Mouse (Mus musculus): Measurements from ENCODE around the gene Olfr510. TPM values are rescaled to one million over a fixed set of nuclear protein-coding genes. Genes with fewer than 3 reads are reported as not detected.
"Not testable (repeated sequence)": the region's sequence is repeated elsewhere in the genome, so short reads cannot be mapped to it uniquely, and the experiment has no call there.

The Olfr510 gene
- polyA plus RNA-seq (2014; fragmentation: Nextera tagmentation; extraction: Ambion mirVana), result not detected in 2 replicates

DNA sequence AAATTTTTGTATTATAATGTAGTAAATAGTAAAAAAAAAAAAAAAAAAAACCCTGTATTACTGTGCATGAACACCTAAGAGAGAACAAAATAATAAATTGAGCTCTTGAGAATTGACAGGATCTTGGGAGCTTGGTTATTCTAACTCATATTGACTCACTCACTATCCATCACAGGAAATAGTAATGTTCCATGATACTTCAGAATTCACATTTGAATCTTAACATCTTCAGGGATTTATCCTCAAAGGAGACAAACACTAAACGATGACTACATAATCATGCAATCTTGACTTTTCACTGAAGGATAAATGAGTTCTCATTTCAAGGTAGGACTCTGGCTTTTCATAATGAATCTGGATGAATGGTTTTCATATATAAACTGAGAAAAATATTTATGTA, at the start of gene Olfr510:
Gene Olfr510, plus strand, starts transcription at position 301 of the 400 bp plus-strand sequence.
- Histone ChIP-seq H3K36me3 (ENCODE audit: control insufficient read depth, insufficient read depth, low read length) (no peaks in the 10 kb centered on the region), H3K4me3 (ENCODE audit: low read depth, low read length) (no peak within 1 kb of the TSS), H3K27ac (ENCODE audit: low read depth, low read length) (no peak within 1 kb of the TSS), H3K9ac (ENCODE audit: low read length) (no peak within 1 kb of the TSS), H3K27me3 (ENCODE audit: control insufficient read depth, insufficient read depth, low read length) (no peaks in the 10 kb centered on the region), H3K4me1 (replicated peaks; ENCODE audit: control insufficient read depth, insufficient read depth, low read length) (no peaks in the 10 kb centered on the region), H3K9me3 (ENCODE audit: control insufficient read depth, low read length) (no peaks in the 10 kb centered on the region), H3K4me2 (ENCODE audit: low read depth, low read length, severe bottlenecking) (no peak within 1 kb of the TSS)
- DNase-seq (ENCODE audit: low spot score) (no peak), ATAC-seq (replicated peaks; ENCODE audit: low FRiP score) (no peak)
- 91% methylated on average over 1 of the region's 1 CpGs for WGBS

DNA sequence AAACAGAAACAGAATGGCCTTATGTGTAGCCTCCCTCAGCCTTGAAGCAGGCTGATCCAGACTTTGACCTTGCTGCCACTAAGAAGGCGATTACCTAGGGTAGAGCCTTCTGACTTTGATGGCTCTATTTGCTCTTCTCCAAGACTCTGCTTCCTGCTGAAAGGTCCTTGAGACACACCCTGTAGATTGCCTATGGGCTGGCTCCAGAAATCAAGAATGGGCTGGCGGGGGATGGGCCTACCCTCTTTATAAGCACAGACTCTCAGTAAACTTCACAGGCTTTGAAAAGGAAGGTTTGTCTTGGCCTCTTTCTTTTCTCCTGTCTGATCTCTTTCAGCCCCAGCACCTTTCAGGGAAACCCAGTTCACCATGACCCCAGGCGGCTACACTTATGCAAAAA, 49.4 kb upstream of the Olfr510 start:
- H3K36me3 ChIP-seq (ENCODE audit: control insufficient read depth, insufficient read depth, low read length); DNase-seq (ENCODE audit: low spot score); H3K4me3 ChIP-seq (ENCODE audit: low read depth, low read length); H3K27me3 ChIP-seq (ENCODE audit: control insufficient read depth, insufficient read depth, low read length); H3K4me1 ChIP-seq (replicated peaks; ENCODE audit: control insufficient read depth, insufficient read depth, low read length); ATAC-seq (replicated peaks; ENCODE audit: low FRiP score); H3K27ac ChIP-seq (ENCODE audit: low read depth, low read length); H3K4me2 ChIP-seq (ENCODE audit: low read depth, low read length, severe bottlenecking); H3K9me3 ChIP-seq (ENCODE audit: control insufficient read depth, low read length); H3K9ac ChIP-seq (ENCODE audit: low read length): not testable (repeated sequence)
- WGBS, result 56% methylated on average over 3 of the region's 3 CpGs

DNA sequence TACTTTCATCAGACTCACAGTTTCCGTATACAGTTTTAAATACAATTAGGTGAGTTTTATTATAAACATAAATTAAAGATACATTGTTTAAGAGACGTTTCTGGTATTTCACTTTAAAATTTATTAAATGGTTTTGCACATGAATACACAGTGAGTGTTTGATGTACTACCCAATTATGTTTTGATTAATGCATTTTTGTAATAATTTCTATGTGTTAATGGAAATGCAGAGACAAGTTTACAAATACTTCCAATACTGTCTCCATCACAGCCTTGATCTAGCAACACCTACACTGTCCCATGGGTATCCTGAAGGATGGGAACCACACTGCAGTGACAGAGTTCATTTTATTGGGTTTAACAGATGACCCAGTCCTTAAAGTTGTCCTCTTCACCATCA, 44.7 kb upstream of the Olfr510 start, which contains the start of gene Olfr507:
Gene Olfr507, plus strand, starts transcription at position 301 of the 400 bp plus-strand sequence.
- 78% methylated on average over 2 of the region's 2 CpGs for WGBS
- no peak for DNase-seq (ENCODE audit: low spot score)
- no peaks in the 10 kb centered on the region for H3K27me3 ChIP-seq (ENCODE audit: control insufficient read depth, insufficient read depth, low read length)

DNA sequence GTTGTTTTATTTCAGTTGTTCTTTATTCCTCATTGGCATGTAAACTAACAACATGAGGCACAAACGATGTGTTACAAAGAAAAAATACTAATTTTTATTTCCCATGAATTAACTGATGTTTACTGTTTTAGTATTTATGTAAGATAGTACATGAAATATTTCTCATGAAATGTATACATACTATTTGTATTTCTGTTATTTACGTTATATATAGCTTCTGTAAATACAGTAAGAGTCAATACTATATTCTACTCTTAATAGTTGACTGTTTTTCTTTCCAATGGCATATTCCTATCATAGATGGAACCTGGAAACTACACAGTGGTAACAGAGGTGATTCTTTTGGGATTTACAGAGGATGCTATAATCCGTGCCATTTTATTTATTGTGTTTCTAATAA, 36.5 kb upstream of the Olfr510 start, which contains the start of gene Olfr508:
Gene Olfr508, plus strand, starts transcription at position 301 of the 400 bp plus-strand sequence.
- Histone ChIP-seq H3K36me3 (ENCODE audit: control insufficient read depth, insufficient read depth, low read length) (no peaks in the 10 kb centered on the region), H3K9me3 (ENCODE audit: control insufficient read depth, low read length) (no peaks in the 10 kb centered on the region), H3K9ac (ENCODE audit: low read length) (no peak within 1 kb of the TSS), H3K27me3 (ENCODE audit: control insufficient read depth, insufficient read depth, low read length) (no peaks in the 10 kb centered on the region), H3K4me1 (replicated peaks; ENCODE audit: control insufficient read depth, insufficient read depth, low read length) (no peaks in the 10 kb centered on the region), H3K4me3 (ENCODE audit: low read depth, low read length) (no peak within 1 kb of the TSS), H3K27ac (ENCODE audit: low read depth, low read length) (no peak within 1 kb of the TSS), H3K4me2 (ENCODE audit: low read depth, low read length, severe bottlenecking) (no peak within 1 kb of the TSS)
- no peak for DNase-seq (ENCODE audit: low spot score)
- ATAC-seq (replicated peaks; ENCODE audit: low FRiP score), result no peak
- WGBS, result 88% methylated on average over 3 of the region's 3 CpGs

More for the DNA sequence above, 44.7 kb upstream of the Olfr510 start, which contains the start of gene Olfr507:
- H3K4me2 ChIP-seq (ENCODE audit: low read depth, low read length, severe bottlenecking), result no peak within 1 kb of the TSS
- no peak within 1 kb of the TSS for H3K4me3 ChIP-seq (ENCODE audit: low read depth, low read length)
- no peaks in the 10 kb centered on the region for H3K36me3 ChIP-seq (ENCODE audit: control insufficient read depth, insufficient read depth, low read length)
- ATAC-seq (replicated peaks; ENCODE audit: low FRiP score), result no peak
- H3K9me3 ChIP-seq (ENCODE audit: control insufficient read depth, low read length), result no peaks in the 10 kb centered on the region
- no peak within 1 kb of the TSS for H3K27ac ChIP-seq (ENCODE audit: low read depth, low read length)
- H3K4me1 ChIP-seq (replicated peaks; ENCODE audit: control insufficient read depth, insufficient read depth, low read length), result no peaks in the 10 kb centered on the region
- H3K9ac ChIP-seq (ENCODE audit: low read length), result no peak within 1 kb of the TSS

DNA sequence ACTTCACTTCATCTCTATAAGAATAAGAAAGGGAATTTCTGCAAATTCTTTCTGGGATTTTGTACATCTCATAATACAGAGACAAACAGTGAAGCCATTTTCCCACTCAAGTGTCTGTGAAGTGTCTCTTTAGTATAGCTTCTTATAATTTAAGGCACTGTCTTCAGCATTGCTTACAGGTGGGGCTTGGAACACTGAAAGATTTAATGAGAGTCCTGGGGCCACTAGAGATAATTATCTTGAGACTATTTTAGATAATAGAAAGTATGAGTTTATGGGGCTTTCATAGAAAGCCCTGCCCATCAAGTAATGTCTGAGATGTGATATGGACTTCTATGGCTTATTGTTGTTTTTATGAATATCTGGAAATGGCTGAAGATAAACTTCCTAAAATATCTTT, 14.4 kb upstream of the Olfr510 start, which contains the start of gene Olfr509:
Gene Olfr509, minus strand, starts transcription at position 101 of the 400 bp plus-strand sequence.
- Histone ChIP-seq H3K36me3 (ENCODE audit: control insufficient read depth, insufficient read depth, low read length) (no peaks in the 10 kb centered on the region), H3K9ac (ENCODE audit: low read length) (no peak within 1 kb of the TSS), H3K4me3 (ENCODE audit: low read depth, low read length) (no peak within 1 kb of the TSS), H3K27ac (ENCODE audit: low read depth, low read length) (no peak within 1 kb of the TSS), H3K4me2 (ENCODE audit: low read depth, low read length, severe bottlenecking) (no peak within 1 kb of the TSS), H3K4me1 (replicated peaks; ENCODE audit: control insufficient read depth, insufficient read depth, low read length) (no peaks in the 10 kb centered on the region), H3K27me3 (ENCODE audit: control insufficient read depth, insufficient read depth, low read length) (no peaks in the 10 kb centered on the region), H3K9me3 (ENCODE audit: control insufficient read depth, low read length) (no peaks in the 10 kb centered on the region)
- no peak for DNase-seq (ENCODE audit: low spot score)
- no peak for ATAC-seq (replicated peaks; ENCODE audit: low FRiP score)

DNA sequence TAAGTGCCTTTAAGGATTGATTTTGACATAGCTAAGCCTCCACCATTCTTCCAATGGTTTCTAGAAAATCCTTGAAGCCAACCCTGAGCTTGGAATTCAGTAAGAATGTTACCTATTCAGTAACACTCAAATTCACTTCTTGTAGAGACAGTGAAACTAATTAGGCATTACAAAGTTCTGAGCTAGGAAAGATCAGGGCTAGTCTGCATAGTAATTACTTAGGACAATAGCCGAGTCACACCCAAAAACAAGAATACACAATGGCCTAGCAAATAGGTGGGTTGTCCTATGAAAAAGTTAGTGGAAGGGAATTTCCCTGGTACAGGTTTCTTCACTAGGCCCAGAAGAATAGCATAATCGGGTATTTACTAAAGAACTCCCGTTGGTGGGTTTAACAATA, 3.8 kb upstream of the Olfr510 start:
- WGBS, result 87% methylated on average over 3 of the region's 3 CpGs
- Histone ChIP-seq H3K36me3 (ENCODE audit: control insufficient read depth, insufficient read depth, low read length) (no peaks in the 10 kb centered on the region), H3K9ac (ENCODE audit: low read length) (no peak overlapping the region), H3K4me2 (ENCODE audit: low read depth, low read length, severe bottlenecking) (no peak overlapping the region), H3K27me3 (ENCODE audit: control insufficient read depth, insufficient read depth, low read length) (no peaks in the 10 kb centered on the region), H3K27ac (ENCODE audit: low read depth, low read length) (no peak overlapping the region), H3K9me3 (ENCODE audit: control insufficient read depth, low read length) (no peaks in the 10 kb centered on the region), H3K4me3 (ENCODE audit: low read depth, low read length) (no peak overlapping the region), H3K4me1 (replicated peaks; ENCODE audit: control insufficient read depth, insufficient read depth, low read length) (no peaks in the 10 kb centered on the region)
- ATAC-seq (replicated peaks; ENCODE audit: low FRiP score) (no peak), DNase-seq (ENCODE audit: low spot score) (no peak)

DNA sequence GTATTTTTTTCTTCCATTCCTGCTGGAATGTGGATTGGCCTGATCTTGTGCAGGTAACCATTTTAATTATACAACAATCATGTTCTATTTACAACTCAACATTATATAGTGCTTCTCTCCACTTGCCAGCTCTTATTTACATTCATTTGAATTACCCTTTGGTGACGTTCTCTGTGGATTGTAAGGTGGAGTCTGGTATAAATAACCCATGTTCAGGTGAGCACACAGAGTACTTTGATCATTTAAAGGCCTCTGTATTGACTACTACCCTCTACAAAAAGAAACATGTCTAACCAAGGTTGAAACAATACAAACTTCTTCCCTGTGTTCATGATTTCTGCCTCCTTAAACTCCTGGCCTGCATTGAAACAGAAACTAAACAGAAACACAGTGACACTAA, 4.8 kb downstream of the Olfr510 start:
- ATAC-seq (replicated peaks; ENCODE audit: low FRiP score), result no peak
- no peak overlapping the region for H3K27ac ChIP-seq (ENCODE audit: low read depth, low read length)
- H3K36me3 ChIP-seq (ENCODE audit: control insufficient read depth, insufficient read depth, low read length), result no peaks in the 10 kb centered on the region
- 84% methylated on average over 1 of the region's 1 CpGs for WGBS
- H3K9me3 ChIP-seq (ENCODE audit: control insufficient read depth, low read length), result no peaks in the 10 kb centered on the region
- H3K4me3 ChIP-seq (ENCODE audit: low read depth, low read length), result no peak overlapping the region
- H3K4me2 ChIP-seq (ENCODE audit: low read depth, low read length, severe bottlenecking), result no peak overlapping the region
- H3K4me1 ChIP-seq (replicated peaks; ENCODE audit: control insufficient read depth, insufficient read depth, low read length), result no peaks in the 10 kb centered on the region
- no peak overlapping the region for H3K9ac ChIP-seq (ENCODE audit: low read length)
- no peak for DNase-seq (ENCODE audit: low spot score)
- H3K27me3 ChIP-seq (ENCODE audit: control insufficient read depth, insufficient read depth, low read length), result no peaks in the 10 kb centered on the region

DNA sequence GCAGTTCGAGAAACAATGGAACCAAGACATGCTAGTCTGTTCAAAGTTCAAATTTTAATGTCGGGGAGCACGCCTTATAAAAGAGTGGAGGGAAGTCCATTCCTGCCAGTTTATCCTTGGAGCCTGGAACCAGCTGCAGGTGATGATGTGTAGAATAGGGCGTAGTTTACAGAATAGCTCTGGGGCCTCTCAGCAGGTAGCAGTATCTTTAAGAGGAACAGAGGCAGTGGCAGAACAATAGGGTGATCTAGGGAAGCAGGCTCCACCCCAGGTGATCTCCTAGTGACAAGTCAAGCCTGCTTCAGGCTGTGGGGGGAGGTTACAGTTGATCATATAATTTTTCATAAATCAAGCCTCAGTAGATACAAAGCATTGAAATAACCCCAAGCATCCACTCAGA, 12.7 kb downstream of the Olfr510 start:
- no peaks in the 10 kb centered on the region for H3K4me1 ChIP-seq (replicated peaks; ENCODE audit: control insufficient read depth, insufficient read depth, low read length)
- H3K27ac ChIP-seq (ENCODE audit: low read depth, low read length), result no peak overlapping the region
- ATAC-seq (replicated peaks; ENCODE audit: low FRiP score) (no peak), DNase-seq (ENCODE audit: low spot score) (no peak)
- no peaks in the 10 kb centered on the region for H3K27me3 ChIP-seq (ENCODE audit: control insufficient read depth, insufficient read depth, low read length)
- no peaks in the 10 kb centered on the region for H3K9me3 ChIP-seq (ENCODE audit: control insufficient read depth, low read length)
- no peak overlapping the region for H3K4me3 ChIP-seq (ENCODE audit: low read depth, low read length)
- H3K36me3 ChIP-seq (ENCODE audit: control insufficient read depth, insufficient read depth, low read length), result no peaks in the 10 kb centered on the region
- H3K9ac ChIP-seq (ENCODE audit: low read length), result no peak overlapping the region
- 78% methylated on average over 4 of the region's 4 CpGs for WGBS
- H3K4me2 ChIP-seq (ENCODE audit: low read depth, low read length, severe bottlenecking), result no peak overlapping the region

DNA sequence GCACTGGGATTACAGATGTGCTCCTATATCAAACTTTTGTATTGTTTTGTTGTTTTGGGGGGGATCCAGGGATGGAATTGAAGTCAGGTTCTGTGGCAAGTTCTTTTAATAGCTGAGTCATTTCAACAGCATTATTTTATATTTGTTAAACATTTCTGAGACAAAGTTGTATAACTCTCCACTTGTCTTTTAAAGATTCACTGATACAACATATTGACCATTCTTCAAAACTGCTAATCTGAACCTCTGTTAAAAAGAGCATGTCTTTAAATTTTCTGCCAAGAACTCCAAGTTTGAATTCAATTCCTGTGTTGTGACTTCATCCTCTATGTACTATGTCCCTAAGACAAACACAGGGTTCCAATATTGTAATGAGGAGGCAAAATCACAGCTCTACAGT, 46.8 kb downstream of the Olfr510 start, which contains the start of gene Olfr512:
Gene Olfr512, plus strand, starts transcription at position 301 of the 400 bp plus-strand sequence.
- Histone ChIP-seq H3K4me2 (ENCODE audit: low read depth, low read length, severe bottlenecking) (no peak within 1 kb of the TSS), H3K27ac (ENCODE audit: low read depth, low read length) (no peak within 1 kb of the TSS), H3K9me3 (ENCODE audit: control insufficient read depth, low read length) (no peaks in the 10 kb centered on the region), H3K27me3 (ENCODE audit: control insufficient read depth, insufficient read depth, low read length) (no peaks in the 10 kb centered on the region), H3K4me1 (replicated peaks; ENCODE audit: control insufficient read depth, insufficient read depth, low read length) (no peaks in the 10 kb centered on the region), H3K9ac (ENCODE audit: low read length) (no peak within 1 kb of the TSS), H3K36me3 (ENCODE audit: control insufficient read depth, insufficient read depth, low read length) (no peaks in the 10 kb centered on the region), H3K4me3 (ENCODE audit: low read depth, low read length) (no peak within 1 kb of the TSS)
- no peak for DNase-seq (ENCODE audit: low spot score)
- no peak for ATAC-seq (replicated peaks; ENCODE audit: low FRiP score)
